In genomic region chr1:131022591-131023249, GRCm38 (mm10) we compare ENCODE assay signal across 14 mouse cellular contexts. TPM values are rescaled to one million over a fixed set of nuclear protein-coding genes. Genes with fewer than 3 reads are reported as not detected.
A peak's percentile ranks its signal among the peaks of the same experiment; 100 is the strongest.
DNase-seq lines count a peak whose midpoint lies in the region; ATAC-seq lines count a peak whose summit lies in the region.
"Had no signal": no experiment of that assay in that cellular context is flagged by ENCODE, and none has a peak within 500 bp of the region (broad histone marks: within the 10 kb centered on the region; RNA-seq: fewer than 3 reads in every experiment).

No protein-coding gene starts in this region.

- H3K4me2 ChIP-seq in forebrain, embryonic 12.5 days, result no peak overlapping the region
- H3K4me2 ChIP-seq: embryonic facial prominence, embryonic 15.5 days; heart, embryonic 15.5 days; hindbrain, embryonic 15.5 days; midbrain, embryonic 13.5 days had no signal

- H3K27ac ChIP-seq in forebrain, embryonic 12.5 days, result no peak overlapping the region
- H3K27ac ChIP-seq: embryonic facial prominence, embryonic 15.5 days; heart, embryonic 15.5 days; hindbrain, embryonic 15.5 days; midbrain, embryonic 13.5 days had no signal

- WGBS in forebrain, embryonic 12.5 days, result 80% methylated on average over 5 of the region's 5 CpGs

- H3K27me3 ChIP-seq in forebrain, embryonic 12.5 days, result no peaks in the 10 kb centered on the region
- H3K27me3 ChIP-seq: embryonic facial prominence, embryonic 15.5 days; hindbrain, embryonic 15.5 days; midbrain, embryonic 13.5 days had no signal

- peak; percentile 91 for DNase-seq in A20 (ENCODE audit: low read depth, low spot score)
- DNase-seq in cerebellum, postnatal 10 days, result peak; percentile 58 to 60
- peak; percentile 63 to 80 for DNase-seq in natural killer cell, adult 2 months (ENCODE audit: low spot score in 2 of 2)
- no peak for DNase-seq in retina, postnatal 1 day
- DNase-seq in left cerebral cortex, adult 11 months (ENCODE audit: low spot score), result no peak
- DNase-seq: lung, postnatal 10 days had no signal

- no peaks in the 10 kb centered on the region for H3K36me3 ChIP-seq in forebrain, embryonic 12.5 days (replicated peaks)
- H3K36me3 ChIP-seq: embryonic facial prominence, embryonic 15.5 days; heart, embryonic 15.5 days; hindbrain, embryonic 15.5 days; midbrain, embryonic 13.5 days had no signal

- no peaks in the 10 kb centered on the region for H3K9me3 ChIP-seq in forebrain, embryonic 12.5 days
- H3K9me3 ChIP-seq: embryonic facial prominence, embryonic 15.5 days; heart, embryonic 15.5 days; hindbrain, embryonic 15.5 days; midbrain, embryonic 13.5 days had no signal

- ATAC-seq in CD4-positive, CD25-positive, alpha-beta regulatory T cell, adult 4 months, result peak; percentile 80
- ATAC-seq in forebrain, embryonic 12.5 days (ENCODE audit: low FRiP score), result no peak
- ATAC-seq: midbrain, embryonic 13.5 days had no signal

- no peak overlapping the region for H3K4me3 ChIP-seq in forebrain, embryonic 12.5 days (replicated peaks)
- H3K4me3 ChIP-seq: embryonic facial prominence, embryonic 15.5 days; heart, embryonic 15.5 days; hindbrain, embryonic 15.5 days; midbrain, embryonic 13.5 days had no signal

- no peak overlapping the region for H3K9ac ChIP-seq in forebrain, embryonic 12.5 days
- H3K9ac ChIP-seq: embryonic facial prominence, embryonic 15.5 days; heart, embryonic 15.5 days; hindbrain, embryonic 15.5 days; midbrain, embryonic 13.5 days had no signal

- H3K4me1 ChIP-seq in forebrain, embryonic 12.5 days, result no peaks in the 10 kb centered on the region
- H3K4me1 ChIP-seq: embryonic facial prominence, embryonic 15.5 days; heart, embryonic 15.5 days; hindbrain, embryonic 15.5 days; midbrain, embryonic 13.5 days had no signal

RNA-seq across cellular contexts. Expression of gene Il10, which starts 3.1 kb away (rescaled TPM):
- polyA plus RNA-seq in CD4-positive, CD25-positive, alpha-beta regulatory T cell, adult 4 months (2017; shearing (Covaris generic)), result 10 to 100 TPM in 1 of 2 experiments, 1 to 10 TPM in 1; 5.9 to 13.6 TPM
- not detected in 2 replicates for polyA plus RNA-seq in forebrain, embryonic 12.5 days (2016; fragmentation: Nextera tagmentation; extraction: Ambion mirVana)
- polyA plus RNA-seq: embryonic facial prominence, embryonic 15.5 days; gonadal fat pad, adult 2 months; heart, embryonic 15.5 days; hindbrain, embryonic 15.5 days; midbrain, embryonic 13.5 days; neural tube, embryonic 11.5 days had no signal

Comparison
In these comparisons a context has a peak if more than half of its experiments do, and no peak if none do; other contexts are left out.
1. DNase-seq: peak in A20 (single experiment), cerebellum, postnatal 10 days (2 of 2) and natural killer cell, adult 2 months (2 of 2); none in retina, postnatal 1 day (single experiment) and left cerebral cortex, adult 11 months (single experiment).